Mouse (Mus musculus) forebrain, embryonic 16.5 days (tissue): ENCODE results near the gene Prrt3. TPM values are rescaled to one million over a fixed set of nuclear protein-coding genes. Genes with fewer than 3 reads are reported as not detected.
A peak's percentile ranks its signal among the peaks of the same experiment; 100 is the strongest.

Source experiments
- ATAC-seq: fragments of 200-750 bp; cut with Nextera tagmentation; 2 replicates; pipeline ENCODE4 v1.8.0; 2017; ENCODE audit warnings: mild to moderate bottlenecking, moderate library complexity
- H3K27ac ChIP-seq: fragments of 300-500 bp; sonication (generic); 2 replicates; pipeline ENCODE4 v1.5.1; 2014; ENCODE audit warnings: low read length, control low read depth
- H3K27me3 ChIP-seq: fragments of 300-500 bp; sonication (generic); replicated peaks from 2 replicates; pipeline ENCODE4 v1.6.1; 2014; ENCODE audit warnings: low read length; ENCODE audit not compliant: control insufficient read depth, insufficient read depth
- H3K36me3 ChIP-seq: fragments of 300-500 bp; sonication (generic); 2 replicates; pipeline ENCODE4 v1.6.1; 2014; ENCODE audit not compliant: control insufficient read depth, insufficient read depth
- H3K4me1 ChIP-seq: fragments of 300-500 bp; sonication (generic); replicated peaks from 2 replicates; pipeline ENCODE4 v1.6.1; 2014; ENCODE audit warnings: low read length; ENCODE audit not compliant: control insufficient read depth, insufficient read depth
- H3K4me2 ChIP-seq: fragments of 300-500 bp; sonication (generic); 2 replicates; pipeline ENCODE4 v1.6.1; 2014; ENCODE audit warnings: mild to moderate bottlenecking, low read length, control low read depth
- H3K4me3 ChIP-seq: fragments of 300-500 bp; sonication (generic); replicated peaks from 2 replicates; pipeline ENCODE4 v1.5.1; 2014; ENCODE audit warnings: mild to moderate bottlenecking, low read length, control low read depth
- H3K9ac ChIP-seq: fragments of 300-500 bp; sonication (generic); replicated peaks from 2 replicates; pipeline ENCODE4 v1.6.1; 2014; ENCODE audit warnings: low read depth, low read length, control low read depth
- H3K9me3 ChIP-seq: fragments of 300-500 bp; sonication (generic); 2 replicates; pipeline ENCODE4 v1.6.1; 2016; ENCODE audit warnings: low read length; ENCODE audit not compliant: control insufficient read depth
- WGBS: fragments of 180-500 bp; shearing (Covaris S2); extraction: QIAGEN DNeasy Blood & Tissue Kit; methylation state at CpG from one replicate; pipeline ENCODE4 v1.1.7; 2014; 5-methylcytosine and 5-hydroxymethylcytosine counted together
- polyA plus RNA-seq: library from polyadenylated mRNA; unstranded; fragments of >200 nt; fragmentation: Nextera tagmentation; extraction: Ambion mirVana; gene quantifications from 2 replicates; pipeline ENCODE4 v1.2.1, GENCODE M21; 2015

Gene Prrt3
- polyA plus RNA-seq, result 5.2 and 8.5 TPM in 2 replicates

GRCm38 (mm10) chr6:113501388-113502084, at the start of gene Prrt3:
Prrt3 (minus strand) TSS chr6:113501931.
- 2% methylated on average over 30 of the region's 32 CpGs for WGBS
- Histone ChIP-seq H3K27me3 (no peaks in the 10 kb centered on the region), H3K9me3 (no peaks in the 10 kb centered on the region), H3K27ac (no peak within 1 kb of the TSS), H3K4me3 (peak within 1 kb of the TSS; percentile 64), H3K36me3 (no peaks in the 10 kb centered on the region), H3K4me2 (peak within 1 kb of the TSS; percentile 58), H3K9ac (peak within 1 kb of the TSS; percentile 72), H3K4me1 (peaks cover 11% of the 10 kb centered on the region; the same call in 1 of the 2 replicates)
- ATAC-seq, result peak; percentile 91

GRCm38 (mm10) chr6:113543906-113544481, 42.3 kb upstream of the Prrt3 start:
- no peaks in the 10 kb centered on the region for H3K9me3 ChIP-seq
- no peaks in the 10 kb centered on the region for H3K27me3 ChIP-seq
- no peaks in the 10 kb centered on the region for H3K36me3 ChIP-seq
- WGBS, result 89% methylated on average over 8 of the region's 12 CpGs
- no peak overlapping the region for H3K4me3 ChIP-seq
- no peak overlapping the region for H3K9ac ChIP-seq
- no peak overlapping the region for H3K27ac ChIP-seq
- H3K4me1 ChIP-seq, result no peaks in the 10 kb centered on the region
- no peak overlapping the region for H3K4me2 ChIP-seq
- no peak for ATAC-seq

GRCm38 (mm10) chr6:113541610-113542009, 39.9 kb upstream of the Prrt3 start:
- WGBS, result 88% methylated on average over 6 of the region's 6 CpGs
- Histone ChIP-seq H3K36me3 (no peaks in the 10 kb centered on the region), H3K9me3 (no peaks in the 10 kb centered on the region), H3K27ac (no peak overlapping the region), H3K4me2 (no peak overlapping the region), H3K9ac (no peak overlapping the region), H3K4me3 (no peak overlapping the region), H3K4me1 (no peaks in the 10 kb centered on the region), H3K27me3 (no peaks in the 10 kb centered on the region)
- ATAC-seq, result no peak

- ATAC-seq, result no peak
- Histone ChIP-seq H3K9me3 (no peaks in the 10 kb centered on the region), H3K4me1 (peaks cover 12% of the 10 kb centered on the region), H3K27me3 (no peaks in the 10 kb centered on the region), H3K27ac (no peak overlapping the region), H3K4me2 (no peak overlapping the region), H3K36me3 (no peaks in the 10 kb centered on the region), H3K9ac (no peak overlapping the region), H3K4me3 (no peak overlapping the region)
- 88% methylated on average over 7 of the region's 7 CpGs for WGBS
These were observed 33.2 kb upstream of the Prrt3 start for GRCm38 (mm10) chr6:113534886-113535285.

- H3K27ac ChIP-seq, result no peak overlapping the region; the same call in 1 of the 2 replicates
- peak overlapping the region; percentile 85 for H3K9ac ChIP-seq
- H3K9me3 ChIP-seq, result no peaks in the 10 kb centered on the region
- peaks cover 15% of the 10 kb centered on the region for H3K4me1 ChIP-seq
- H3K4me3 ChIP-seq, result peak overlapping the region; percentile 95
- H3K27me3 ChIP-seq, result no peaks in the 10 kb centered on the region
- H3K36me3 ChIP-seq, result no peaks in the 10 kb centered on the region
- WGBS, result 6% methylated on average over 7 of the region's 7 CpGs
- H3K4me2 ChIP-seq, result peak overlapping the region; percentile 60
- ATAC-seq, result peak; percentile 23; the same call in 1 of the 2 replicates
These were observed 30.2 kb upstream of the Prrt3 start for GRCm38 (mm10) chr6:113531840-113532404.

- no peaks in the 10 kb centered on the region for H3K27me3 ChIP-seq
- H3K36me3 ChIP-seq, result no peaks in the 10 kb centered on the region
- under 1% methylated on average over 47 of the region's 47 CpGs for WGBS
- peaks cover 15% of the 10 kb centered on the region for H3K4me1 ChIP-seq
- H3K9ac ChIP-seq, result peak within 1 kb of the TSS; percentile 85
- H3K9me3 ChIP-seq, result no peaks in the 10 kb centered on the region
- H3K27ac ChIP-seq, result peak within 1 kb of the TSS; percentile 68
- peak within 1 kb of the TSS; percentile 95 for H3K4me3 ChIP-seq
- H3K4me2 ChIP-seq, result peak within 1 kb of the TSS; percentile 71
- ATAC-seq, result peak; percentile 96
These were observed 29.5 kb upstream of the Prrt3 start, which contains the start of the genes Emc3 and Fancd2 for GRCm38 (mm10) chr6:113530932-113531839. Emc3 (minus strand) TSS chr6:113531652. Fancd2 (plus strand) TSS chr6:113531682.

- H3K27ac ChIP-seq, result no peak overlapping the region
- peaks cover 19% of the 10 kb centered on the region for H3K36me3 ChIP-seq
- H3K4me2 ChIP-seq, result no peak overlapping the region
- H3K27me3 ChIP-seq, result no peaks in the 10 kb centered on the region
- WGBS, result 92% methylated on average over 8 of the region's 8 CpGs
- H3K4me1 ChIP-seq, result no peaks in the 10 kb centered on the region
- no peak for ATAC-seq
- H3K9me3 ChIP-seq, result no peaks in the 10 kb centered on the region
- no peak overlapping the region for H3K9ac ChIP-seq
- H3K4me3 ChIP-seq, result no peak overlapping the region
These were observed 21.7 kb upstream of the Prrt3 start for GRCm38 (mm10) chr6:113523420-113523819.

- Histone ChIP-seq H3K9me3 (no peaks in the 10 kb centered on the region), H3K4me3 (no peak overlapping the region), H3K9ac (no peak overlapping the region), H3K27me3 (no peaks in the 10 kb centered on the region), H3K36me3 (peaks cover 29% of the 10 kb centered on the region), H3K27ac (no peak overlapping the region), H3K4me1 (no peaks in the 10 kb centered on the region), H3K4me2 (no peak overlapping the region)
- ATAC-seq, result no peak
- WGBS, result 97% methylated on average over 1 of the region's 1 CpGs
These were observed 20.6 kb upstream of the Prrt3 start for GRCm38 (mm10) chr6:113522310-113522709.
